Mouse (Mus musculus) limb, embryonic 10.5 days (tissue): ENCODE measurements around the gene Nt5dc2. TPM values are rescaled to one million over a fixed set of nuclear protein-coding genes. Genes with fewer than 3 reads are reported as not detected.

Experiments
- DNase-seq: peaks from one replicate; pipeline ENCODE4 v3.0.0-alpha.2; 2017; ENCODE audit warnings: low spot score
- H3K27ac ChIP-seq: fragments of 300-500 bp; sonication (generic); 2 replicates; pipeline ENCODE4 v1.5.1; 2016; ENCODE audit warnings: mild to moderate bottlenecking
- H3K27me3 ChIP-seq: fragments of 300-500 bp; sonication (generic); 2 replicates; pipeline ENCODE4 v1.6.1; 2016; ENCODE audit warnings: low read depth, mild to moderate bottlenecking; ENCODE audit not compliant: poor library complexity, severe bottlenecking
- H3K36me3 ChIP-seq: fragments of 300-500 bp; sonication (generic); 2 replicates; pipeline ENCODE4 v1.6.1; 2016; ENCODE audit warnings: mild to moderate bottlenecking, moderate library complexity
- H3K4me1 ChIP-seq: fragments of 300-500 bp; sonication (generic); 2 replicates; pipeline ENCODE4 v1.6.1; 2016
- H3K4me3 ChIP-seq: fragments of 300-500 bp; sonication (generic); 2 replicates; pipeline ENCODE4 v1.5.1; 2016; ENCODE audit warnings: mild to moderate bottlenecking, moderate library complexity
- H3K9me3 ChIP-seq: fragments of 300-500 bp; sonication (generic); replicated peaks from 2 replicates; pipeline ENCODE4 v1.6.1; 2016; ENCODE audit warnings: mild to moderate bottlenecking
- WGBS: fragments of 180-500 bp; shearing (Covaris S2); methylation state at CpG from one replicate; pipeline ENCODE4 v1.1.7; 2016; 5-methylcytosine and 5-hydroxymethylcytosine counted together
- polyA plus RNA-seq: library from polyadenylated mRNA; unstranded; fragments of >200 nt; fragmentation: Nextera tagmentation; extraction: Ambion mirVana; gene quantifications from 2 replicates; pipeline ENCODE4 v1.2.1, GENCODE M21; 2016

Gene Nt5dc2
- polyA plus RNA-seq, 1 experiment from 2014 or later, result 638 TPM

DNA sequence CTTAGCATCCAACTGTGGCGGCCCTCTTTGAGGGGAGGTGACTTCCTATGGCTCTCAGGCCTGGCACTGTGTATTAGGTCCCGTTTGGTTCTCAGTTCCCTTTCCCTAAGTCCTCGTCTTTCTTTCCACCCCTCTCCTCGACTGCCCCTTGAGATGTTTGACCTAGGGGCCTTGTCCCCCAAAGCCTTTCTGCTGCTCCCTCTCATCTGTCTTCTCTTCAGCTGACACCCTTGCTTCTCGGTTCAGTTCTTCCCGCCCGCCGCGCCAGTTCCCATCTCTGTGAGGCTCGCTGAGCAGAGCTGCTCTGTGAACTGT is 6.4 kb downstream of the Nt5dc2 start:
- Histone ChIP-seq H3K27ac (no peak overlapping the region), H3K36me3 (peaks cover 99% of the 10 kb centered on the region), H3K27me3 (no peaks in the 10 kb centered on the region), H3K4me3 (no peak overlapping the region), H3K4me1 (peaks cover 19% of the 10 kb centered on the region), H3K9me3 (no peaks in the 10 kb centered on the region)
- WGBS, result 87% methylated on average over 10 of the region's 10 CpGs
- DNase-seq, result no peak

DNA sequence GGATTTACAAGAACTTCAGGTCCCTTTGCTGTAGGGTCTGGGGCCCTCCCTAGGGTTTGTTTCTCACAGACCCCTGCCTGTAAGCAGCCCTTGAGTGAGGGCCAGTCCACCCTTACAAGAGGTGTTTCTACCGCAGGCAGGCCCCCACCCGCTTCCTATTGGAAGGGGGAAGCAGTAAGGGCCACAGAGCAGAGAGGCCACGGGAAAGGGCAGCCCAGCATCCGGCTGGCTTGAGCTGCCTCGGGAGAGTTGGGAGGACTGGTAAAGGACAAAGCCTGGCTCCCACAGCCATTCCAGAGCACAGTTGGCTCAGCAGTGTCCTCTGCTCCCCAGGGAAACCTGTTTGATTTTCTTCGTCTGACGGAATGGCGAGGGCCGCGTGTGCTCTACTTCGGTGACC is 6.9 kb downstream of the Nt5dc2 start:
- 88% methylated on average over 11 of the region's 11 CpGs for WGBS
- Histone ChIP-seq H3K27me3 (no peaks in the 10 kb centered on the region), H3K27ac (no peak overlapping the region), H3K4me3 (no peak overlapping the region), H3K4me1 (peaks cover 13% of the 10 kb centered on the region), H3K9me3 (no peaks in the 10 kb centered on the region; the same call in 1 of the 2 replicates), H3K36me3 (peaks cover 100% of the 10 kb centered on the region)
- no peak for DNase-seq

DNA sequence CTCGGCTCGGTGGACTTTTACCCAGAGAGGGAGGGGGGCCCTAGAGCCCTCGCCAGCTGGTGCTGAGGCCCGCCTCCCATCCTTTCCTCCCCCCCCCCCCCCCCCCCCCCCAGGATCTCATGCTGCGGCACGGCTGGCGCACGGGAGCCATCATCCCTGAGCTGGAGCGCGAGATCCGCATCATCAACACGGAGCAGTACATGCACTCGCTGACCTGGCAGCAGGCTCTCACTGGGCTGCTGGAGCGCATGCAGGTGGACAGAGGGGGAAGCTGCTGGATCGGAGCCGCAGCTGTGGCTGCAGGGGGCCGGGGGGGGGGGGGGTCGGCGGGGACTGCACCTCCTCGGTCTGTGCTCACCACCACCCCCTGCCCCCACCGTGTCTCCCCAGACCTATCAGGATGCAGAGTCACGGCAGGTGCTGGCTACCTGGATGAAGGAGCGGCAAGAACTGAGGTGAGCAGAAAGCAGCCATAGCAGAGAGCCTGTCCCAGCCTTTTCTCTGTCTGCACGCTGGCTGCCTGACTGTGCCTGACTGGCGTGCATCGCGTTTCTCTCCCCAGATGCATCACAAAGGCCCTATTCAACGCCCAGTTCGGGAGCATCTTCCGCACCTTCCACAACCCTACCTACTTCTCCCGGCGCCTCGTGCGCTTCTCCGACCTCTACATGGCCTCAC is 7.5 kb downstream of the Nt5dc2 start:
- DNase-seq, result no peak
- no peak overlapping the region for H3K27ac ChIP-seq
- peaks cover 8% of the 10 kb centered on the region for H3K4me1 ChIP-seq
- peaks cover 100% of the 10 kb centered on the region for H3K36me3 ChIP-seq
- no peaks in the 10 kb centered on the region for H3K27me3 ChIP-seq
- no peaks in the 10 kb centered on the region; the same call in 1 of the 2 replicates for H3K9me3 ChIP-seq
- H3K4me3 ChIP-seq, result no peak overlapping the region
- WGBS, result 93% methylated on average over 34 of the region's 35 CpGs

DNA sequence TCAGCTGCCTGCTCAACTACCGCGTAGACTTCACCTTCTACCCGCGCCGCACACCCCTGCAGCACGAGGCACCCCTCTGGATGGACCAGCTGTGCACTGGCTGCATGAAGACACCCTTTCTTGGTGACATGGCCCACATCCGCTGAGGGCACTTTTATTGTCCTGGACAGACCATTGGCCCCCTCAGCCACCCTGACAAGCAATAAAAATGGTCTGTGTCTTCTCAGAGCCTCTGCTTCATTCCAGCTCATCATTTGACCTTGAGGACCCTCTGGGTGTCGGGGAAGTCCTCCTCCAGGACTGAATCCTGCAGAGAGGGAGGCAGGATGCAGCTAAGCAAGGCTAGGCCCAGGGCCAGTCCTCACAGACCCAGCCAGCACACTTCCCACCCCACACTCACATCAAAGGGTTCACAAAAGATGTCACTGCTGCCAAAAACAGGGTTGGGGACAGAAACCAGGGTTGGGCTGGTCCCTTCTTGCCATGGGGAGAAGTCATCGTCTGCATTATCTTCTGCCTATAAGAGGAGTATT is 8.1 kb downstream of the Nt5dc2 start:
- DNase-seq, result no peak
- Histone ChIP-seq H3K36me3 (peaks cover 97% of the 10 kb centered on the region), H3K27ac (no peak overlapping the region), H3K9me3 (no peaks in the 10 kb centered on the region; the same call in 1 of the 2 replicates), H3K27me3 (no peaks in the 10 kb centered on the region), H3K4me3 (no peak overlapping the region), H3K4me1 (0 out of 2 replicates have a peak, but pooled peaks cover 2% of the 10 kb centered on the region)
- WGBS, result 95% methylated on average over 9 of the region's 9 CpGs

DNA sequence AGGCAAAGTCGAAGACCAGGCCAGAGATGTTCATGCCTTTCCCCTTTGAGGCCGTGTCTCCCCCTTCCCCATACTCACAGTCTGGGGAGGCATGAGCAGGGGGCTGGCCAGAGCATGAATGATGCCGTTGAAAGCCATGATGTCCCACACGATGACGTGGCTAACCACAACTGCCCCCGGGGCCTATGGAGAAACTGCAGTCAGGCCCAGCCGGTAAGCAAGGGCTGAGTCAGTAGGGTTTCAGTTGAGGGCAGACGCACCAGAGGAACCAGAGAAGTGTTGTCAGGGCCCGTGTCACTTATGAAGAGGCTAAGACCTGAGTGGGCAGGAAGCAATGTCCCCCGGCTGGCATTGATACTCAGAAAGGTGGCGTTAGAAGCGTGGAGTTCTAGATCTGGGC is 8.8 kb downstream of the Nt5dc2 start:
- DNase-seq, result no peak
- Histone ChIP-seq H3K27ac (no peak overlapping the region), H3K4me3 (no peak overlapping the region), H3K36me3 (peaks cover 90% of the 10 kb centered on the region), H3K4me1 (no peaks in the 10 kb centered on the region), H3K27me3 (no peaks in the 10 kb centered on the region), H3K9me3 (no peaks in the 10 kb centered on the region; the same call in 1 of the 2 replicates)
- WGBS, result 95% methylated on average over 12 of the region's 12 CpGs

DNA sequence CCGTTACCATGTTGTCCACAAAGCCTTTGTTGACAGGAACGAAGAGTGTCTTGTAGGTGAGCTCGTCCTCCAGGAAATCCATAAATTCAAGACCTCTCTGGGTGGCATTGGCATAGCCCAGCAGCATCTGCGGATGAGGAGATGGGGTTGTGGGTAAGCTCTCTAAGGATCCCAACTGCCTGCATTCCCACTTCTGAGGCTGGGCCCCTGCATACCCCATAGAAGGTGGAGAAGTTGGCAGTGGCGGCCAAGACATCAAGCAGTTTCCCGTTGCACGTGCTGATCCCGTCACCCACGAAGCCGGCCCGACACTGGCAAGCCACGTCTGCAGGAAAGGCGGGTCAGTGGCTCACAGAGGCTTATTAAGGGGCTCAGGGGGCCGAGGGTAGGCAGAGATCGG is 9.3 kb downstream of the Nt5dc2 start:
- Histone ChIP-seq H3K4me3 (no peak overlapping the region), H3K36me3 (peaks cover 88% of the 10 kb centered on the region), H3K27ac (no peak overlapping the region), H3K27me3 (no peaks in the 10 kb centered on the region), H3K9me3 (no peaks in the 10 kb centered on the region; the same call in 1 of the 2 replicates), H3K4me1 (no peaks in the 10 kb centered on the region)
- DNase-seq, result no peak
- 92% methylated on average over 15 of the region's 15 CpGs for WGBS

DNA sequence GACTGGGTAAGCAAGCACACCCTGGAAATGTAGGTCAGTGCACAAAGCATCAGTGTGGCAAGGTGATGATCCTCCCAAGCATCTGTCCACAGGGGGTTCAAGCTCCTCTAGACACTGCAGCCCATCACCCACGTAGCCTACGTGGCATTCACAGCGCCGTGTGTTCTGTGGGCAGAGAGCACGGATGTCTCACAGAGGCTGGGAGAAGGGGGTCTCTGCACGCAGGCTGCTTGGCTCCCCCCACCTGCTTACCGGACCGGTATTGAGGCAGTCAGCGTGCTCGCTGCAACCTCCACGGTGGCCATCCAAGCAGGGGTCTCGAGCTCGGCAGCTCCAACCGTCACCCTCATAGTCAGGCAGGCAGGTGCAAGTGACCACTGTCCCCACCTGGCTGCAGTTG is 10.2 kb downstream of the Nt5dc2 start:
- 96% methylated on average over 14 of the region's 14 CpGs for WGBS
- H3K9me3 ChIP-seq, result no peaks in the 10 kb centered on the region; the same call in 1 of the 2 replicates
- H3K4me1 ChIP-seq, result no peaks in the 10 kb centered on the region
- no peak overlapping the region for H3K4me3 ChIP-seq
- no peak overlapping the region for H3K27ac ChIP-seq
- DNase-seq, result no peak
- no peaks in the 10 kb centered on the region for H3K27me3 ChIP-seq
- H3K36me3 ChIP-seq, result peaks cover 80% of the 10 kb centered on the region

DNA sequence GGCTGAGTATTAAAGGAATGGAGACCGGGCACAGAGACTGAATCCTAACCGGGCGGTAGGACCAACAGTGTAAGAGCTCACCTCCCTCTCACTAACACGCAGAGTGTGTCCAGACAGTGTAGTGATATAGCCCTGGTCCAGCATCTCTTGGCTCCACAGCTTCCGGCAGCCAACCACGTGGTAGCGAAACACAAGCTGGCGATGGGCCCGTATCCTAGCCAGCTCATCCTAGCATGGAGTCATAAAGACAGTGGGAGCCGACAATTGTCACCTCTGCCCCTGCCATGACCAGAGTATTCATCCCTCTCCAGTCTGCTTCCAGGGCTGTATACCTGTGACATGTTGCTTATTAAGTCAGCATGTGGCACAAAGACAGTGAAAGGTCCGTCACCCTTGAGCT is 14.8 kb downstream of the Nt5dc2 start:
- H3K4me1 ChIP-seq, result no peaks in the 10 kb centered on the region
- H3K4me3 ChIP-seq, result no peak overlapping the region
- H3K27me3 ChIP-seq, result no peaks in the 10 kb centered on the region
- DNase-seq, result no peak
- peaks cover 33% of the 10 kb centered on the region for H3K36me3 ChIP-seq
- WGBS, result 93% methylated on average over 11 of the region's 11 CpGs
- no peak overlapping the region for H3K27ac ChIP-seq
- H3K9me3 ChIP-seq, result no peaks in the 10 kb centered on the region; the same call in 1 of the 2 replicates

DNA sequence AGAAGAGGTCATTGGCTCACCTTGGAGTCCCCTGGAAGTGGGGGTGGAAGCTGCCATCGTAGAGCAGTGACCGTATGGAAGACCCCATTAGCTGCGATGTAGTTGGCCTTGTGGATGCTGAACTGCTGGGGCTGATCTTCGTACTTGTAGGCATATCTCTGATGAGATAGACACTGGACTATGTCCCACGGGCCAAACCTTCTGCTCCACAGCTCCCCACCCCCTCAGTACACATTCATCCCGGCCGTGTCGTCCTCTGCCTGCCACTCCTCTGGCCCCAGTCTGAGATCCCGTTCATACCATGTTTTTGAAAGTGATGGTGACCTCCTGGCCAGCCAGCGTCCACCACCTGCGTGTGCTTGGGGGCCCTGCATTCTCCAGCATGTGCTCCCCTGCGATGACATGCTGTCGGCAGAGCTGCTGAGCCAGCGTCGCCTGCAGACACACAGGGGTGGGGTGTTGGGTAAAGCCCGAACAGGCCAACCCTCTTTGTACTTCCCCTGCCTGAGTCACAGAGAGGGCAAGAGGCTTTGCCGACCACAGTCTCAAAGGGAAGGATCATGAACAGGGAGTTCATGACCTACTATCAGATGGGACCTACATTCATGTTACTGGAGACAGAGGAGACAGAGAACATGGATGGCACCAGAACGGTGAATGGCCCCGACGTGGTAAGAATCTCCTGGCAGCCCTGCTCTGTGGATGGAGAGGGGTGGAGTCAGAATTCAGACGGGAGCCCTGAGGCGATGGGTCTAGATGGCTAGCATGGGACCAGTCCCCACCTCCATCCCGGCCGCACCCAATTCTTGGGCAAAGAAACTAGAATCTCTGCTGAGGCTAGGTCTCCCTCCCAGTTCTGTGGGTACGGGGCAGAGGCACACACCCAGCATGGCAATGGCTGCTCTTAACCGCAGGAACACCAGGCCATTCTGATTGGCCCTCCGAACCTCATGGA is 29.6 kb downstream of the Nt5dc2 start:
- Histone ChIP-seq H3K36me3 (0 out of 2 replicates have a peak, but pooled peaks cover 4% of the 10 kb centered on the region), H3K27me3 (no peaks in the 10 kb centered on the region), H3K4me3 (no peak overlapping the region), H3K9me3 (no peaks in the 10 kb centered on the region), H3K4me1 (peaks cover 5% of the 10 kb centered on the region; the same call in 1 of the 2 replicates), H3K27ac (no peak overlapping the region)
- 84% methylated on average over 27 of the region's 27 CpGs for WGBS
- DNase-seq, result no peak

DNA sequence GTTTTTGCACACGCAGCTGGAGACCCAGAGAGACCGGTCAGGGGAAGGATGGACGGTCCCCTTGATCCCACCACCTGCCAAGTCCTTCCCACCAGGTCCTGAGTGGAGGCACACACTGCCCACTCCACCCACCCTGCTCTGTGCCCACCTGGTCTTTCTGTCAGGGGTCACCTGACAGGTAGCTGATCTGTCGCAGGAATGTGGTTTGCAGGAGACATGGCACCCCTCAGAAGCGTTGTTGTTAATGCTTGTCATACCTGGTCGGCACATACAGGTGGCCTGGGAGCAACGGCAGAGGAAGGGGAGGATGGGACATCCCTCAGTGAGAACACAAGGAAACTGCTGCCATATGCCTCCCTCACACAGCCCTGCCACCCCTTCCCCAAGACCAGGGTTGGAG is 30.3 kb downstream of the Nt5dc2 start:
- Histone ChIP-seq H3K27me3 (no peaks in the 10 kb centered on the region), H3K4me3 (no peak overlapping the region), H3K9me3 (no peaks in the 10 kb centered on the region), H3K4me1 (peaks cover 9% of the 10 kb centered on the region), H3K36me3 (0 out of 2 replicates have a peak, but pooled peaks cover 4% of the 10 kb centered on the region), H3K27ac (no peak overlapping the region)
- 90% methylated on average over 7 of the region's 7 CpGs for WGBS
- no peak for DNase-seq

DNA sequence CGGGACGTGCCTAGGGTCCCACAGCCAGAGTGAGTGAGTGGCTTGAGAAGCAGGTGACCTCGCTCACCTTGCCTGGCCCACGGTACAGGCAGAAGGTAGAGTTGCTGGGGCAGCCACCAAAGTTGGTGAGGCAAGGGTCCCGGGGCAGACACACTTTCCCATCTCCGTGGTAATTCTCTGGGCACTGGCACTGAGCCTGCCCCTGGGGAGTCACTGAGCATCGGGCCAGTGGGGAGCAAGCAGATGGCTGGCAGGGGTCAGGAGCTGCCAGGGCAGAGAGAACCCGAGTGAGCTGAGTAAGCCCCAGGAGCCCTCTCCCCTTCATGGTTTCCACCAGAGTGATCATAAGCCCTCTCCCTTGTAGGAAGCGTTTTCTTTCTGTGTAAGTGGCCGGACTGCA is 30.8 kb downstream of the Nt5dc2 start:
- no peaks in the 10 kb centered on the region for H3K27me3 ChIP-seq
- no peaks in the 10 kb centered on the region for H3K9me3 ChIP-seq
- H3K27ac ChIP-seq, result no peak overlapping the region
- WGBS, result 80% methylated on average over 10 of the region's 10 CpGs
- H3K36me3 ChIP-seq, result 0 out of 2 replicates have a peak, but pooled peaks cover 4% of the 10 kb centered on the region
- H3K4me1 ChIP-seq, result peaks cover 13% of the 10 kb centered on the region
- no peak for DNase-seq
- no peak overlapping the region for H3K4me3 ChIP-seq

DNA sequence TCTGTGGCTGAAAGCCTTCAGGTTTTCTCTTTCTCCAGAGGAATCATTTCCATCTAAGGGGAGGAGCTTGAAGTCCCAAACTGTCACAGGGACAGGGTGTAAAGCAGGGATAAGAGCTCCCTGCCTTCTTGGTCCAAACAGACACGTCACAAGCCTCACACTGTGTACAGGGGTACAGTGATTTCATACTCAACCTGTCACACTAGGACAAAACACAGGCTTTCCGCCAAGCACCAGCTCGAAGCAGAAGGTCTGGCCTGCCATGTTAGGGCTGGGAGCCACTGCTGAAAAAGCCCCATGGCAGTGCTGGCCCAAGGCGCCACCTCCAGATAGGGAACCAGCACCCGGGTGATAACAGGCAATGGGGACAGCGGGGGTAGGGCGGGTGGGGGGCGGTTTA is 33.2 kb downstream of the Nt5dc2 start:
- no peak for DNase-seq
- no peak overlapping the region for H3K4me3 ChIP-seq
- no peak overlapping the region for H3K27ac ChIP-seq
- 0 out of 2 replicates have a peak, but pooled peaks cover 4% of the 10 kb centered on the region for H3K36me3 ChIP-seq
- 85% methylated on average over 8 of the region's 8 CpGs for WGBS
- no peaks in the 10 kb centered on the region for H3K9me3 ChIP-seq
- no peaks in the 10 kb centered on the region for H3K27me3 ChIP-seq
- peaks cover 23% of the 10 kb centered on the region for H3K4me1 ChIP-seq

DNA sequence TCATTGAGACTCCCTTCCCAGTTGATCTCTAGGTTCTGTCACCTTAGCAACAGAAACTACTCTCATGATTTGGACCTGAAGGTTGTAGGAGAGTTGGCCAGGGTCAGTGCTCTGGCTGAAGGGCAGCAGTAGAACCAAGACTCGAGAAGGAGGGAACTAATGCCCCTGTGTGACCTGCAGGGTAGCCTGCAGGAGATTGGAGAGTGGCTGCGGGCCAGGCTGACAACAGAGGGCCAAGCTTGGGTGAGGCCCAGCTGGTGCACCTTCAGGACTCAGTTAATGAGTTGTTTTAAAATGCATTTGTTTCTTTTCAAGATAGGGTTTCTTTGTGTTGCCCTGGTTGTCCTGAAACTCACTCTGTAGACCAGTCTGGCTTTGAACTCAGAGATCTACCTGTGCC is 34.2 kb downstream of the Nt5dc2 start:
- Histone ChIP-seq H3K27ac (no peak overlapping the region), H3K36me3 (peaks cover 9% of the 10 kb centered on the region), H3K27me3 (no peaks in the 10 kb centered on the region), H3K4me1 (peaks cover 23% of the 10 kb centered on the region), H3K9me3 (no peaks in the 10 kb centered on the region), H3K4me3 (no peak overlapping the region)
- WGBS, result 77% methylated on average over 2 of the region's 2 CpGs
- DNase-seq, result no peak
